Mouse (Mus musculus) olfactory bulb, adult 2 months (tissue): ENCODE measurements around the gene Ldb1. TPM values are rescaled to one million over a fixed set of nuclear protein-coding genes. Genes with fewer than 3 reads are reported as not detected.
A peak's percentile ranks its signal among the peaks of the same experiment; 100 is the strongest.

Experiments
- H3K27ac ChIP-seq: fragments of 200-500 bp; 2 replicates; pipeline ENCODE4 v1.5.1; 2012; ENCODE audit warnings: low read depth, low read length; ENCODE audit not compliant: insufficient read depth
- H3K4me1 ChIP-seq: fragments of 200-500 bp; 2 replicates; pipeline ENCODE4 v1.6.1; 2012; ENCODE audit warnings: low read length; ENCODE audit not compliant: control insufficient read depth, insufficient read depth
- H3K4me3 ChIP-seq: fragments of 200-500 bp; 2 replicates; pipeline ENCODE4 v1.5.1; 2012; ENCODE audit warnings: mild to moderate bottlenecking, low read depth, low read length, moderate library complexity; ENCODE audit not compliant: insufficient read depth
- CTCF ChIP-seq: fragments of 200-500 bp; IDR thresholded peaks from 2 replicates; pipeline ENCODE4 v1.5.1; 2012; ENCODE audit warnings: low read depth, mild to moderate bottlenecking, low read length, moderate library complexity; ENCODE audit not compliant: insufficient read depth
- POLR2A ChIP-seq: fragments of 200-500 bp; IDR thresholded peaks from 2 replicates; pipeline ENCODE4 v1.6.1; 2012; ENCODE audit warnings: mild to moderate bottlenecking, low read depth, low read length, moderate library complexity; ENCODE audit not compliant: insufficient read depth
- WGBS: fragments of 180-500 bp; shearing (Covaris S2); methylation state at CpG from one replicate; pipeline ENCODE4 v1.1.7; 2018; 5-methylcytosine and 5-hydroxymethylcytosine counted together
- polyA plus RNA-seq: library from polyadenylated mRNA; stranded (reverse); fragments of >200 nt; gene quantifications from 2 replicates; pipeline ENCODE4 v1.2.4, GENCODE M21; 2012; ENCODE audit warnings: low replicate concordance; ENCODE audit not compliant: missing spikeins, insufficient read depth, insufficient read length

Ldb1 gene
- polyA plus RNA-seq, 1 experiment: not detected

- TF ChIP-seq CTCF (no peak), POLR2A (no peak)
- Histone ChIP-seq H3K27ac (no peak overlapping the region), H3K4me1 (peaks cover 20% of the 10 kb centered on the region), H3K4me3 (no peak overlapping the region)
- WGBS: 86% methylated on average over 2 of the region's 2 CpGs
Measured at GRCm38 (mm10) chr19:46047426-46047825, 2.4 kb upstream of the Ldb1 start.

- TF ChIP-seq CTCF (no peak), POLR2A (no peak)
- H3K27ac ChIP-seq: peak overlapping the region; percentile 71
- H3K4me1 ChIP-seq: peaks cover 28% of the 10 kb centered on the region
- 9% methylated on average over 10 of the region's 10 CpGs for WGBS
- no peak overlapping the region for H3K4me3 ChIP-seq
Measured at GRCm38 (mm10) chr19:46046621-46047025, 1.6 kb upstream of the Ldb1 start.

GRCm38 (mm10) chr19:46045696-46046311 is 790 bp upstream of the Ldb1 start:
- H3K4me1 ChIP-seq: peaks cover 35% of the 10 kb centered on the region
- peak overlapping the region; percentile 99 for H3K27ac ChIP-seq
- 0% methylated on average over 7 of the region's 7 CpGs for WGBS
- TF ChIP-seq CTCF (no peak), POLR2A (no peak; the same call in 1 of the 2 replicates)
- H3K4me3 ChIP-seq: peak overlapping the region; percentile 98

GRCm38 (mm10) chr19:46044271-46044992 is 582 bp downstream of the Ldb1 start, which contains the start of gene Pprc1:
Gene Pprc1 (plus strand): TSS chr19:46044886.
- peak within 1 kb of the TSS; percentile 99 for H3K27ac ChIP-seq
- no peak for TF ChIP-seq CTCF
- TF ChIP-seq POLR2A: no peak
- WGBS: 1% methylated on average over 34 of the region's 34 CpGs
- peak within 1 kb of the TSS; percentile 98 for H3K4me3 ChIP-seq
- peaks cover 40% of the 10 kb centered on the region for H3K4me1 ChIP-seq

- H3K27ac ChIP-seq: peak overlapping the region; percentile 23; the same call in 1 of the 2 replicates
- WGBS: 13% methylated on average over 7 of the region's 7 CpGs
- peaks cover 46% of the 10 kb centered on the region for H3K4me1 ChIP-seq
- H3K4me3 ChIP-seq: peak overlapping the region; percentile 44
- TF ChIP-seq CTCF (no peak), POLR2A (no peak)
Measured at GRCm38 (mm10) chr19:46043380-46043779, 1.6 kb downstream of the Ldb1 start.

GRCm38 (mm10) chr19:46042476-46043011 is 2.5 kb downstream of the Ldb1 start:
- Histone ChIP-seq H3K4me3 (peak overlapping the region; percentile 46), H3K27ac (peak overlapping the region; percentile 87), H3K4me1 (peaks cover 53% of the 10 kb centered on the region)
- no peak for TF ChIP-seq CTCF
- TF ChIP-seq POLR2A: peak; percentile 27; the same call in 1 of the 2 replicates
- WGBS: 0% methylated on average over 6 of the region's 6 CpGs

GRCm38 (mm10) chr19:46041933-46042475 is 3.0 kb downstream of the Ldb1 start:
- Histone ChIP-seq H3K4me1 (peaks cover 58% of the 10 kb centered on the region), H3K4me3 (peak overlapping the region; percentile 46), H3K27ac (peak overlapping the region; percentile 87)
- 2% methylated on average over 11 of the region's 14 CpGs for WGBS
- TF ChIP-seq CTCF (no peak), POLR2A (0 out of 2 replicates have a peak, but pooled peaks have one; percentile 8)

- Histone ChIP-seq H3K27ac (peak overlapping the region; percentile 65), H3K4me1 (peaks cover 56% of the 10 kb centered on the region), H3K4me3 (peak overlapping the region; percentile 46)
- TF ChIP-seq POLR2A (no peak), CTCF (no peak)
- WGBS: 10% methylated on average over 7 of the region's 7 CpGs
Measured at GRCm38 (mm10) chr19:46041299-46041932, 3.6 kb downstream of the Ldb1 start.
